In the genomic region with DNA sequence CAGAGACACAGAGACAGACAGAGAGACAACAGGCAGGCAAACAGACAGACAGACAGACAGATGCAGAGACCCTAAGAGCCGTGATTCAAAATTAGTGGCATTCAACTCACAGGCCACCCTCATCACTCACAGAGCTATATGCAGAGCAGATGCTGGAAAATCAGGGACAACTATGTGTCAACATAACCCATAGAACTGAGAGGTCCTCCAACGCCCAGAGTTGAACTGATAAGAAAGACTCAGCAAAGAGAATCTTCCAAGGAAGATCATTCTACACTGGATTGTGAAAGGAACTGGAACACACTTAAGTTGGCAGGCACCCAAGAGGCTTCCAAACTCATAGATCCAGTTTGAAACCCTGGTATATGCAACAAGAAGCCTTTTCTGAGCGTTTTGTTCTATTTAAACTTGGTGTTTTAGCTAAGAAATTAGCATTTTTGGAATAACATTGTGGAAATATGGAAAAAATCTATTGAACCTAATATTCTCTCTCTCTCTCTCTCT, we compare ENCODE assay signal across 12 mouse cellular contexts.
"Had no signal": no experiment of that assay in that cellular context is flagged by ENCODE, and none has a peak within 500 bp of the region (broad histone marks: within the 10 kb centered on the region; RNA-seq: fewer than 3 reads in every experiment).

No protein-coding gene starts in this region.

- H3K36me3 ChIP-seq: limb, embryonic 12.5 days; liver, embryonic 12.5 days; midbrain, embryonic 12.5 days; neural tube, embryonic 13.5 days had no signal

- H3K4me1 ChIP-seq: limb, embryonic 12.5 days; liver, embryonic 12.5 days; midbrain, embryonic 12.5 days; neural tube, embryonic 13.5 days had no signal

- H3K27me3 ChIP-seq: limb, embryonic 12.5 days; midbrain, embryonic 12.5 days; neural tube, embryonic 13.5 days had no signal

- H3K9ac ChIP-seq: limb, embryonic 12.5 days; liver, embryonic 12.5 days; midbrain, embryonic 12.5 days; neural tube, embryonic 13.5 days had no signal

- ATAC-seq: intestine, postnatal 0 days; liver, embryonic 12.5 days; midbrain, embryonic 16.5 days had no signal

- H3K27ac ChIP-seq: limb, embryonic 12.5 days; liver, embryonic 12.5 days; midbrain, embryonic 12.5 days; neural tube, embryonic 13.5 days had no signal

- H3K4me3 ChIP-seq: limb, embryonic 12.5 days; liver, embryonic 12.5 days; midbrain, embryonic 12.5 days; neural tube, embryonic 13.5 days had no signal

- DNase-seq: kidney, adult 8-10 months; kidney, postnatal 25 days; layer of hippocampus, adult 9-11 months; layer of hippocampus, postnatal 36 days; right cerebral cortex, postnatal 14 days; thymus, postnatal 4 days had no signal

- H3K9me3 ChIP-seq: limb, embryonic 12.5 days; liver, embryonic 12.5 days; midbrain, embryonic 12.5 days; neural tube, embryonic 13.5 days had no signal

- H3K4me2 ChIP-seq: limb, embryonic 12.5 days; liver, embryonic 12.5 days; midbrain, embryonic 12.5 days; neural tube, embryonic 13.5 days had no signal
